Mouse (Mus musculus) heart, embryonic 16.5 days (tissue): ENCODE results near the gene Ostc. TPM values are rescaled to one million over a fixed set of nuclear protein-coding genes. Genes with fewer than 3 reads are reported as not detected.
A peak's percentile ranks its signal among the peaks of the same experiment; 100 is the strongest.

Source experiments
- ATAC-seq: fragments of 200-750 bp; cut with Nextera tagmentation; replicated peaks from 2 replicates; pipeline ENCODE4 v1.8.0; 2017; ENCODE audit warnings: moderate number of reproducible peaks; ENCODE audit not compliant: insufficient read depth, low FRiP score; ENCODE audit errors: extremely low read depth
- H3K27ac ChIP-seq: fragments of 300-500 bp; sonication (generic); 2 replicates; pipeline ENCODE4 v1.5.1; 2014; ENCODE audit warnings: mild to moderate bottlenecking, low read length, control low read depth, moderate library complexity
- H3K27me3 ChIP-seq: fragments of 300-500 bp; sonication (generic); 2 replicates; pipeline ENCODE4 v1.6.1; 2014; ENCODE audit warnings: low read length, mixed read lengths; ENCODE audit not compliant: control insufficient read depth, insufficient read depth
- H3K36me3 ChIP-seq: fragments of 300-500 bp; sonication (generic); 2 replicates; pipeline ENCODE4 v1.6.1; 2014; ENCODE audit not compliant: control insufficient read depth, insufficient read depth
- H3K4me1 ChIP-seq: fragments of 300-500 bp; sonication (generic); 2 replicates; pipeline ENCODE4 v1.6.1; 2014; ENCODE audit warnings: low read length, mixed read lengths; ENCODE audit not compliant: control insufficient read depth, insufficient read depth
- H3K4me2 ChIP-seq: fragments of 300-500 bp; sonication (generic); 2 replicates; pipeline ENCODE4 v1.6.1; 2014; ENCODE audit warnings: low read depth, mild to moderate bottlenecking, control low read depth, low read length
- H3K4me3 ChIP-seq: fragments of 300-500 bp; sonication (generic); 2 replicates; pipeline ENCODE4 v1.5.1; 2014; ENCODE audit warnings: mild to moderate bottlenecking, control low read depth, low read length
- H3K9ac ChIP-seq: fragments of 300-500 bp; sonication (generic); 2 replicates; pipeline ENCODE4 v1.6.1; 2014; ENCODE audit warnings: low read length, control low read depth
- H3K9me3 ChIP-seq: fragments of 300-500 bp; sonication (generic); replicated peaks from 2 replicates; pipeline ENCODE4 v1.6.1; 2016; ENCODE audit warnings: low read length; ENCODE audit not compliant: control insufficient read depth
- WGBS: fragments of 180-500 bp; shearing (Covaris S2); extraction: QIAGEN DNeasy Blood & Tissue Kit; methylation state at CpG from one replicate; pipeline ENCODE4 v1.1.7; 2014; 5-methylcytosine and 5-hydroxymethylcytosine counted together
- polyA plus RNA-seq: library from polyadenylated mRNA; unstranded; fragments of >200 nt; fragmentation: Nextera tagmentation; extraction: Ambion mirVana; gene quantifications from 2 replicates; pipeline ENCODE4 v1.2.1, GENCODE M21; 2015

The Ostc gene
- polyA plus RNA-seq, 1 experiment from 2014 or later, result 231 TPM

- peak overlapping the region; percentile 52 for H3K9ac ChIP-seq
- no peaks in the 10 kb centered on the region for H3K9me3 ChIP-seq
- WGBS, result 11% methylated on average over 22 of the region's 22 CpGs
- H3K4me2 ChIP-seq, result peak overlapping the region; percentile 60
- H3K36me3 ChIP-seq, result no peaks in the 10 kb centered on the region
- no peaks in the 10 kb centered on the region for H3K27me3 ChIP-seq
- peak; percentile 67; the same call in 1 of the 2 replicates for ATAC-seq
- H3K27ac ChIP-seq, result peak overlapping the region; percentile 64
- peaks cover 4% of the 10 kb centered on the region; the same call in 1 of the 2 replicates for H3K4me1 ChIP-seq
- H3K4me3 ChIP-seq, result peak overlapping the region; percentile 51
Measured at GRCm38 (mm10) chr3:130714775-130715568, 5.7 kb upstream of the Ostc start.

GRCm38 (mm10) chr3:130712891-130713290 is 3.6 kb upstream of the Ostc start:
- ATAC-seq, result no peak
- Histone ChIP-seq H3K4me1 (peaks cover 14% of the 10 kb centered on the region), H3K9me3 (no peaks in the 10 kb centered on the region), H3K9ac (no peak overlapping the region), H3K4me3 (no peak overlapping the region), H3K4me2 (no peak overlapping the region), H3K36me3 (no peaks in the 10 kb centered on the region), H3K27ac (no peak overlapping the region), H3K27me3 (no peaks in the 10 kb centered on the region)
- 54% methylated on average over 6 of the region's 6 CpGs for WGBS

DNA sequence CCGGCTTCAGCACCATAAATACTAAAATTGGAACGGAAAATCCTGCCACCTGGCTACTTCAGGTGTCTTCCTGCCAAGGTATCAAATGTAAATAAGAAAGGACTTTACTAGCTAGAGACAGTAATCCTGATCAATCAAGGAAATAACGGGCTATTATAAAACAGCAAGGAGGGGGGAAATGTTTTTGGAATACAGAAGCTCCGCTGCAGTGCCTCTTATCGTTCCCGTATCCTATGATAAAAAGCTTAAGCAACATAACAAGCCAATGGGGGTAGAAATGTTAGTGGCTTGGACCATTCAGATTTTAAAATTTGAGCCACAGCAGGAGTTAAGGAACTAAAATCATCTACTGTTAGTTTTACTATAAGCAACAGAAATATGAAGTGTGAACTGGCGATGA is 859 bp upstream of the Ostc start:
- Histone ChIP-seq H3K9ac (no peak overlapping the region; the same call in 1 of the 2 replicates), H3K4me3 (peak overlapping the region; percentile 45), H3K4me1 (peaks cover 20% of the 10 kb centered on the region), H3K27me3 (no peaks in the 10 kb centered on the region), H3K27ac (no peak overlapping the region), H3K9me3 (no peaks in the 10 kb centered on the region), H3K36me3 (peaks cover 2% of the 10 kb centered on the region; the same call in 1 of the 2 replicates), H3K4me2 (peak overlapping the region; percentile 76)
- whole genome bisulfite sequencing, result 52% methylated on average over 7 of the region's 7 CpGs
- no peak for ATAC-seq

GRCm38 (mm10) chr3:130708529-130708928 is 715 bp downstream of the Ostc start:
- Histone ChIP-seq H3K4me2 (peak overlapping the region; percentile 78), H3K27ac (peak overlapping the region; percentile 91), H3K4me3 (peak overlapping the region; percentile 95), H3K9ac (peak overlapping the region; percentile 94), H3K9me3 (no peaks in the 10 kb centered on the region), H3K27me3 (no peaks in the 10 kb centered on the region), H3K4me1 (peaks cover 18% of the 10 kb centered on the region), H3K36me3 (peaks cover 4% of the 10 kb centered on the region; the same call in 1 of the 2 replicates)
- WGBS, result 1% methylated on average over 5 of the region's 5 CpGs
- no peak for ATAC-seq

DNA sequence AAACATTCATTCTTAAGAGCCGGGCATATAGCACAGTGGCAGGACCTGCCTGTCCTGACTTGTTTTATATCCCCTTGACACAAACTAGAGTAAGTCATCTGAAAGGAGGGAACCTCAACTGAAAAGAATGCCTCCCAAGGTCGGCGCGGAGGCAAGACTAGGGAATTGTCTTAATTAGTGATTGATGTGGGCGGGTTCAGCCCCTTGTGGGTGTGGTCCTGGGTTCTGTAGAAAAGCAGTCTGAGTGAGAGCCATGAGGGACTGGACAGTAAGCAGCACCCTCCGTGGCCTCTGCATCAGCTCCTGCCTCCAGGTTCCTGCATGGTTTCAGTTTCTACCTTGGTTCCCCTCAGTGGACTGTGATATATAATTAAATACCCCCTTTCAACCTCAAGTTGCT is 7.0 kb downstream of the Ostc start:
- WGBS, result 81% methylated on average over 6 of the region's 6 CpGs
- H3K27ac ChIP-seq, result no peak overlapping the region
- no peaks in the 10 kb centered on the region for H3K9me3 ChIP-seq
- no peak overlapping the region for H3K4me2 ChIP-seq
- no peak; the same call in 1 of the 2 replicates for ATAC-seq
- H3K9ac ChIP-seq, result no peak overlapping the region
- H3K4me1 ChIP-seq, result no peaks in the 10 kb centered on the region
- no peak overlapping the region for H3K4me3 ChIP-seq
- no peaks in the 10 kb centered on the region for H3K27me3 ChIP-seq
- H3K36me3 ChIP-seq, result peaks cover 32% of the 10 kb centered on the region

DNA sequence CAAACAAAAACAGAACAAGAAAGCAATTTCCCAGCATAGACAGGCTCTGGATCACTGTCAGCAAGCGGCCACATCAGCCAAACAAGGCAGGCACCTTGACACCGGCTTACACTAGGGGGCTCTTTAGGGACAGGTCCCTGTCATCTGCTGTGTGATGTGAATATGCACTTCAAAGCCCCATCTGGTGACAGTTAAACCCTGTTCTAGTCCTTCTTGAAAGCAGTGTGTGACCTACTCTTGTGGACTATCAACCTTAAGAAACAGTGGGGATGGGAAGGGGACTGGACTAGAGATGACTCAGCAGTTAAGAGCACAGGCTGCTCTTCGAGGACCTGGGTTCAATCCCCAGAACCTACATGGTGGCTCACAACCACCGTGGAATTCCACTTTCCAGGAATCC is 11.6 kb downstream of the Ostc start:
- peaks cover 29% of the 10 kb centered on the region for H3K36me3 ChIP-seq
- H3K9ac ChIP-seq, result no peak overlapping the region
- no peak overlapping the region for H3K27ac ChIP-seq
- no peak for ATAC-seq
- H3K27me3 ChIP-seq, result no peaks in the 10 kb centered on the region
- no peaks in the 10 kb centered on the region for H3K4me1 ChIP-seq
- H3K4me2 ChIP-seq, result no peak overlapping the region
- H3K9me3 ChIP-seq, result no peaks in the 10 kb centered on the region
- WGBS, result 72% methylated on average over 4 of the region's 4 CpGs
- no peak overlapping the region for H3K4me3 ChIP-seq

GRCm38 (mm10) chr3:130694705-130695104 is 14.5 kb downstream of the Ostc start:
- H3K9ac ChIP-seq, result no peak overlapping the region
- H3K9me3 ChIP-seq, result no peaks in the 10 kb centered on the region
- H3K36me3 ChIP-seq, result peaks cover 11% of the 10 kb centered on the region
- H3K4me1 ChIP-seq, result peaks cover 6% of the 10 kb centered on the region
- H3K4me3 ChIP-seq, result no peak overlapping the region
- H3K4me2 ChIP-seq, result no peak overlapping the region
- no peaks in the 10 kb centered on the region for H3K27me3 ChIP-seq
- 88% methylated on average over 7 of the region's 7 CpGs for WGBS
- ATAC-seq, result no peak
- H3K27ac ChIP-seq, result no peak overlapping the region

DNA sequence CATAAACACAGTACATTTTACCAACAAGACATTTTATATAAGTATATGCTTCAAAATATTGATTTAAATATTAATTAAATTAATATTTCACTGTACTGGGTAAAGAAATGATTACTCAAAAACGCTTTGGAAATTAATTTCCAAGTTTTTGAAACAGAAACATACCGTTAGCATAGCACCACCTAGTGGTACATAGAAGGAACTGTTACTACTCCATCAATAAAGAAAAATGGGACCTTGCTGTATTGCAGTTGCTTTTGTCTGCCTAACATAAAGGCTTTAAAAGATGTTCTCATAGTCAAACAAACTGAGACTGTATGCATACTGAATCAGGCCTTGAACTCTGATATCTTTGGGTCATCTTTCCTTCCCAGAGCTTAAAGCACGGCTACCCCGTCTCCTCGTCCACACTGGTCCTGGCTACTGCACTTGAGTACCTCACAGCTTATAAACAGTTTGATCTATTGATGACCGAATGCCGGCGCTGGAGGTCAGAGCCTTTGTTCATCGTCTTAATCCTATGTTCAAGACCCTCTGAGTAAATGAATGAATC is 15.1 kb downstream of the Ostc start:
- 62% methylated on average over 9 of the region's 9 CpGs for WGBS
- Histone ChIP-seq H3K4me1 (peaks cover 6% of the 10 kb centered on the region), H3K4me3 (no peak overlapping the region), H3K27me3 (no peaks in the 10 kb centered on the region), H3K27ac (no peak overlapping the region), H3K36me3 (peaks cover 11% of the 10 kb centered on the region), H3K4me2 (no peak overlapping the region), H3K9me3 (no peaks in the 10 kb centered on the region), H3K9ac (no peak overlapping the region)
- ATAC-seq, result no peak

DNA sequence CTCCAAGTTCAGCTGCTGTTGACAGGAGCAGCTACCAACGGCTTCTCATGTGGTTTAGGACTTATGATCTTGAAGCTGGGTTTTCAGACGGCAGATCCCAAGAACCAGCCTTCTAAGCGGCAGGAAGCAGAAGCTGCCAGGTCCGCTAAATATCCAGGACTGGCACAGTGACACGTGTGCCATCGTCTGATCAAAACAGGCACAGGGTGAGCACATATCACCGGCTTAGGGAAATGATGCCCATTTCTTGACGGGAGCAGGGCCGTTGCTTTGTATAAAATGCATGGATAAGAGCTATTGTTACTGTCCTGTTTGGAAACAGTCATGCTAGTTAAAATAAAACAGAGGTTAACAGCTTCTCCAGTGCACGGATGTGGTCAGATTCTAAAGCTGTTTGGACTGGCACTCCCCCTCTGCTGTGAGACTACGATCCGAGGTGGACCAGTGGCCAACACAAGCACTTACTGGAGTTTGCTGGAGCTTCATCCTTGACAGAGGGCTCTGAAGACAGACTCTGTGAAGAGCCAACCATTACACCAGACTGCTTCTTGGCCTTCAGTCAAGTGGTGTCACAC is 17.6 kb downstream of the Ostc start:
- Histone ChIP-seq H3K36me3 (peaks cover 11% of the 10 kb centered on the region), H3K27me3 (no peaks in the 10 kb centered on the region), H3K9ac (peak overlapping the region; percentile 72), H3K4me2 (peak overlapping the region; percentile 87), H3K9me3 (no peaks in the 10 kb centered on the region), H3K4me3 (peak overlapping the region; percentile 59), H3K27ac (peak overlapping the region; percentile 83), H3K4me1 (peaks cover 6% of the 10 kb centered on the region)
- WGBS, result 21% methylated on average over 12 of the region's 12 CpGs
- ATAC-seq, result peak; percentile 16; the same call in 1 of the 2 replicates
